Mouse (Mus musculus): ENCODE measurements around the gene Rassf4.
"Not testable (repeated sequence)": the region's sequence is repeated elsewhere in the genome, so short reads cannot be mapped to it uniquely, and the experiment has no call there.

Gene Rassf4

GRCm38 (mm10) chr6:116636581-116637235 is 37.0 kb downstream of the Rassf4 start:
- DNase-seq (ENCODE audit: low spot score), result no peak

GRCm38 (mm10) chr6:116635251-116636180 is 38.2 kb downstream of the Rassf4 start:
- peak; percentile 35 for DNase-seq (ENCODE audit: low spot score)

GRCm38 (mm10) chr6:116633741-116634695 is 39.7 kb downstream of the Rassf4 start:
- DNase-seq (ENCODE audit: low spot score), result no peak

GRCm38 (mm10) chr6:116632129-116632528 is 41.6 kb downstream of the Rassf4 start:
- peak; percentile 82 for DNase-seq (ENCODE audit: low spot score)

GRCm38 (mm10) chr6:116629766-116630165 is 44.0 kb downstream of the Rassf4 start:
- no peak for DNase-seq (ENCODE audit: low spot score)

- DNase-seq (ENCODE audit: low spot score), result peak; percentile 60
Observed at GRCm38 (mm10) chr6:116628539-116629171, 45.1 kb downstream of the Rassf4 start, which contains the start of gene Zfp422. Gene Zfp422, minus strand, starts transcription at chr6:116628999.

GRCm38 (mm10) chr6:116628095-116628494 is 45.7 kb downstream of the Rassf4 start:
- no peak for DNase-seq (ENCODE audit: low spot score)

- DNase-seq (ENCODE audit: low spot score), result not testable (repeated sequence)
Observed at GRCm38 (mm10) chr6:116626417-116626816, 47.3 kb downstream of the Rassf4 start.

GRCm38 (mm10) chr6:116621318-116622023 is 52.3 kb downstream of the Rassf4 start:
- no peak for DNase-seq (ENCODE audit: low spot score)

GRCm38 (mm10) chr6:116618073-116618472 is 55.7 kb downstream of the Rassf4 start:
- DNase-seq (ENCODE audit: low spot score), result no peak

GRCm38 (mm10) chr6:116615719-116616118 is 58.0 kb downstream of the Rassf4 start:
- DNase-seq (ENCODE audit: low spot score), result no peak

GRCm38 (mm10) chr6:116607230-116607629 is 66.5 kb downstream of the Rassf4 start:
- DNase-seq (ENCODE audit: low spot score), result no peak

- not testable (repeated sequence) for DNase-seq (ENCODE audit: low spot score)
Observed at GRCm38 (mm10) chr6:116600969-116601368, 72.8 kb downstream of the Rassf4 start.

- DNase-seq (ENCODE audit: low spot score), result no peak
Observed at GRCm38 (mm10) chr6:116584095-116584494, 89.7 kb downstream of the Rassf4 start, which contains the start of gene Olfr215. Gene Olfr215, minus strand, starts transcription at chr6:116584195.
